Mouse (Mus musculus) adrenal gland, adult 18-20 months (tissue): ENCODE measurements around the gene Dusp7. TPM values are rescaled to one million over a fixed set of nuclear protein-coding genes. Genes with fewer than 3 reads are reported as not detected.
A peak's percentile ranks its signal among the peaks of the same experiment; 100 is the strongest.

ENCODE experiments used
- DNase-seq, 2 experiments: peaks; one replicate each; pipeline ENCODE4 v3.0.0; 2021 to 2022; ENCODE audit warnings: low spot score in 2 of 2
- total RNA-seq, 2 experiments: library from RNA; stranded (reverse); gene quantifications; 1 replicate in 1 of 2; 2 replicates in 1 of 2; pipeline ENCODE4 v1.2.3; 2021

Dusp7 gene
- total RNA-seq, 2 experiments from 2014 or later = 11.8 to 22.2 TPM

DNA sequence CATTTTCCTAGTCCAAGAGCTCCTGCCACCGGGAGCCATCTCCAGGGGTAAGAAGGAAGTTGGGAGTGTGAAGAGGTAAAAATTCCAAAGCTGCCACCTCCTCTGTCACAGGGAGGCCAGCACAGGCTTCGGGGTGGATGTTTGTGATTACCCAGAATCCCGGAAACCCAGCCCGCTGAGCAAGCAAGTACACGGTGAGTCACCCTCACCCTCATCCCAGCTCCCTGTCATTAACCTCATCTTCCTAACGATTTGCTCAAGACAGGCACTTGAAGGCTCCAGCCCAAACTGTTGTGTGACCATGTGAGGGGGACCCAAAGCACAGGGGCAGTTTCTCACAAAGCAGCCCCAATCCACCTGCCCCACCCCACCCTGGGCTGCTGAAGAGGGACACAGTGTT lies 14.7 kb upstream of the Dusp7 start:
- no peak for DNase-seq

DNA sequence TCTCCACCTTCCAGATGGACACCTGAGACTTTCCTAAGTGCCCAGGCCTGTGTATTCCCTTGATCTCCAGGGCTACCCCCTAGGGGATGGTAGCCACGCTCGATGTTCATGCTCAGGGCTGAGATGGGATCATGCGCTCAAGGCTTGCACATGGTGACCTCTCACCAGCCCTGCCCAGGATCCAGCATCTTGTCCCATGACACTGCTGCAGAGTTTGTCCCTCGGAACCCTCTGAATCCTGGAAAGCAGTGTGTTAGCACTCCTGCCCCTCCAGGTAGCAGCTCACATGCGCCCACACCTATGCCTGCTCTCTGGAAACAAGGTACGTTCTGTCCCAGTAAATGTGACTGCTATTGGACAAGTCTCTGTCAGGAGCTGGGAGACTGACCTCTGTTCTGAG lies 13.6 kb upstream of the Dusp7 start:
- no peak for DNase-seq

DNA sequence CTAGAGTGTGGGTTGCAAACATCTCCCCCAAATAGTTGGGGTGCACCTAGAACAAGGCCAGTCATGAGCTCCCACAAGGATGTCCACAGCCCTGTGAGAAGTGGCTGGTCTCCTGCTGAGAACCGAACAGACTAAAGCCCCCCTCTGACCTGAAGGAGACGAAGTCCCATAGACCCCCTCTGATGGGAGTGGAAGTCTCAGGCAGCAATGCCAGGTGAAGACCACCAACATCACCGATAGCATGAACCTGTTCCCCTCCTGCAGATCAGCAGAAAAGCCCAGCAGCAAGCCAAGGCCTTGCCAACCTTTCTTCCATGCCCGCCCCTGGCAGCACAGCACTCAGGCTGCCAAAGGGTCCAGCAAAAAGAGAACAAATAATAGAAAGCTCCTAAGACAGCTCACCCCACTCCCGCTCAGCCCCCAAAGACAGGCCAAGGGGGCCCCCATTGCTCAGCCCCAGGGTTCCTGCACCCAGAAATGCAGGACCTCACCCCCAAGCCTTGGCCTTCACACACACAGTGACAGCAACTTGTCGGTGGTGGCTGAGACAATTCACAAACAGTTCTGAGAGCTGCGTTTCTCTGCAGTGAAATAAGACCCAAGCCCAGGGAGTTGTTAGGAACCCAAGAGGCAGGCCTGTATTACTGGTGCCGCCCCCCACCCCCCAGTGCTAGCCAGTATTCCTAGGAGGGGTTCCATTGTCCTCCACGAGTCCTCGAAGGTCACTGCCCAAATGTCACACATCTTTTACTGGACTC lies 13.0 kb upstream of the Dusp7 start:
- DNase-seq = no peak

DNA sequence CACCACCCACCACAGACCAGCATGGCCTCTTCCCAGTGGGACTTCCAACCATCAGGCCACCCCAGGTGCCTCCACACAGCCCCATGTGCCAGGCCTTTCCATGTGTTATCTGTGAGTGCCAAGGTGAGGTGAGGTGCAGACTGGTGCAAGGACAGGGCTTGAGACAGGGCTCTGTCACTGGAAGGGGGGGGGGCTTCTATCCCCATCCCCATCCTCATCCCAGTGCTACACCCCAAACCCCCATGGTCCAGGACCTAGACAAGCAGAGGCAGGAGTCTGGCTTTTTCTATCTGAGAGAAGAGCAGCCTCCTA lies 12.5 kb upstream of the Dusp7 start:
- DNase-seq = no peak

DNA sequence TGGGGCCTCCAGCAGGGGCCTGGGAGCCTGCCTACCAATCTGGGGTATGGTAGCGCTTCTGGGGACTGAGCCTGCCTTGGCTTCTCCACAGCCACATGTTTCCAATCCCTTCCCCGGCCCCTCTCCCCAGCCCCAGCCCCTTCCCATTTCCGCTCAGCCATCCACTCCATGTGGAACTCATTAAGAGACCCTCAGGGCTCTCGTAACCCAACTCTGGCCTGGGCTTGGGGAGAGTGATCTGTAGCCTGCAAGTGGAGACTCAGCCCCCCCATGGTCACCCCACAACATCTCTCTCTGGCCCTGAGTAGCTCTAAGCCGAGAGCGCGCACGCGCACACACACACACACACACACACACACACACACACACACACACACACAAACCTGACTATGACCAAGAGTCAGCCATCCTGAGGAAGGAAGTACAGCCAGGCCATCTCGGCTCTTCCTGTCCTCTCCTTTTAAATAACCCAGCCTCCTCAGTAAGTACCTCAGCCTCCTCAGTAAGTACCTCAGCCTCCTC lies 12.0 kb upstream of the Dusp7 start:
- DNase-seq = no peak

DNA sequence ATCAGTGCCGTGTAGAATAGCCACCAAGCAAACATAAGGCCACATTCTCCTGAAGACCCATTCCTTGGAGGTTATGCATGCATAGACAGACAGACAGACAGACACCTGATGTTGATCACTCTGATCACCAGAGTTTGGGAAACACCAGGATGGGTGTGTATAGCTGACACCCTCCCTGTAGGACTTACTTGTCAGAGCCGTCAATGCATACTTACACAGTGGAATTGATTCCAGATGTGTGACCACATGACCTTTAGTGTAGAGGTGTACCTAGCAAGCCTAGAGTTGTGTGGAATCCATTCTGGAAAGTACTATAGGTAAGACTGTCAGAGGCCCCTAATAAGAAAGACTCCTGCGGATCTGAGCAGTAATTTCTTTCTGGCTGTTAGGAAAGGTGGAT lies 11.3 kb upstream of the Dusp7 start:
- no peak for DNase-seq

DNA sequence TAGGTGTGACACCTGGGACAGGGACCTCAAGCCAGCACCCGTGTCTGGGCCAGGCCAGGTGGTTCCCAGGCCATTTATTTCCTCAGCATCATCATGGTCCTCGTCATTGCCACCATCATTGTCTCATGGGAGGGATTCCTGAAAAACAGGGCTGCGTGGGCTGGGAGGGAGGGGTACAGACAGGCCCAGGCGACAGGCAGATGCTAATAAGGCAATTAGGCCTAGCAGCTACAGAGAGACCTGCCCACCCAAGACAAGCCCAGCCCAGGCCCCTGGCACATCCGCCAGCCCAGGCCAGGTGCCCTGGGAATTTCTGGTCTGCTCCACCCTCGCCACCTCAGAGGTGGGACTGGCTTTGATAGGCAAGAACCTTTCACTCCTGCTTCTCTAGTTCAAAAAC lies 9.1 kb upstream of the Dusp7 start:
- DNase-seq = no peak

DNA sequence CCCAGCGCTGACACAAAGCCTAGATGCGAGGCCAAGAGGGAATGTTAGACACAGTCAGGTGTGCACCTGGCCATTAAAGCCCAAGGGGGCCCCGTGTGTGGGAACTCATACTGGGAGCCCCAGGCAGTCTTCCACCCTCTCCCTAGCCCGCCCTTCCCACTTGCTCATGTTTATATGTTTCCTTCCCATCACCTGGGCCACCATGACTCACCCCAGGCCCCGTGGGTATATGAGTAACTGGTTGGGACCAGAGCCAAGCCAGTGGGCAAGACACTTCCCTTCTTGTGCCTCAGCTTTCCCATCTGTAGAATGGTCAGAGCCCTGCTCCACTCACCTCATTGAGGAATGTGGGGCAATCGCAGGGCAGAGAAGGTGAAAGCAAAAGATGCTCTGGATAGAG lies 7.3 kb upstream of the Dusp7 start:
- no peak for DNase-seq

DNA sequence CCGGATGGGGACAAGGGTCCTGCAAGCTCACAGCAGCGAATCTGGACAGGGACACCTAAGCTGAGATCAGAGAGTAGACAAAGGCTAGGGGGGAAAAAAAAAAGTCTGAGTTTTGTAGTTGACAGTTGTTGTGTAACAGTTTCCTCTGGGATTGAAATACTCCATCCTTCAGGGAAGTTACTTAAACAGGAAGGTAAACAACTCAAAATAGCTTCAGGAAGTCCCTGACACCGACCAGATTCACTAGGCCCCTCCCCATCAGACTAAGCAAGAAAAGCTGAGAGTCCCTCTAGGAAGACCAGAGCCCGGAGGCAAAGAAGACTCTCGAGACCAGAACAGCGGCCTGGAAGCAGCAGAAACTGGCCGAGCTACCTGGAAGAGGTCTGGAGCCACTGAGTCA lies 3.1 kb upstream of the Dusp7 start:
- no peak for DNase-seq

DNA sequence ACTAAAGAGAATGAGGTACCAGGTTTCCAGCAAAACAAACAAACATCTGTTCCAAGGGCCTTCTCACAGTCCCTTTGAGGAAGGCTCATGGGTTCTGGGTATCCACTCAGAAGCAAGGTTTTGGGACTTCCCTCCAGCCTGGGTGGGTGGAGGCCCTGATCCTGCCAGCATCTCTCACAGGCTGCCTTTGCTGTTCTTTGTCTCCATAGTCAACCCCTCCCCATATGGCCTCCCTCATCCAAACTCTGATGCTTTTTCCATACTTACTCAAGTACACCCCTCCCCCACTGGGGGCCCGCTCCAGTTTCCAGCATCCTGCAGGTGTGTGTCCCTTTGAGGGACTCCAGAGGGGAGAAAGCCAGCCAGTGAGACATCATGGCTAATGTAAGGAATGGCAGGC lies 2.2 kb upstream of the Dusp7 start:
- DNase-seq = no peak

DNA sequence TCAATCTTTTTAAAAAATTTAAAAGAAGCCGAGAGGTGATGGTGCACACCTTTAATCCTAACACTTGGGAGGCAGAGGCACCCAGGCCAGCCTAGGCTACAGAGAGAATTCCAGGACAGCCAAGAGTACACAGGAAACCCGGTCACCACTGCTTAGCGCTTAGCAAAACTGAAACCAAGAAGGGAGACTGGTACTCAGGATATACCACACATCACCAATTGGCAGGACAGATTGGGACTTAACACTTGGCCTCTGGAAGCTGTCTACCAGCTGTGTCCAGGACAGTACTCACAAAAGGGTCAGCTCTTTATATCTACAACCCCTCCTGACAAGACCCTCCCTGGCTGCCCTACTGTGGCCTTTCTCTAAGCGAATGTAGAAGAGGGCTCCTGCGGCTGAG lies 1.4 kb upstream of the Dusp7 start:
- DNase-seq = no peak

DNA sequence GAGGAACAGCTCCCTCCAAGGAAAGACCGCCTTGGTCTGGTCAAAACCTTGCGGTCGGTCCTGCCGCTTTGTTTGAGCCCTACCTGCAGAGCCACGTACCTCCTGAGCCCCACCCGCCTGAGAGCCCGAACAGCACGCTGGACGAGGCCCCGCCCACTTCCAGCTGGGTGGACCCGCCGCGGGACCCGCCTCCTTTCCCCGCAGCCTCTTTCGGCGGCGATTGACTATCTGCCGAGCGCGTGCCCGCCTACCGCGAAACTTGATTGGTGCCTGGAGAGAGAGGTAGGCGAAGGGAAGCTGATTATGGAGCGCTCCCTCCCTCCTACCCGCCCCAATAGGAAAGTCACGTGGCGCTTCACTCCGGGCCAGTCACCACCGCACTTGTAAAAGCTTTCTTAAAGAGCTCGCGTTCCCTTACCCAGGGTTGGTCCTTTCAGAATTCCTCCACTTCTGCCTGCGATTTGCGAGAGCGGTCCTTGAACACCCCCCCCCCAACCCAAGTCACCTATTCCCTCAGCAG lies 780 bp upstream of the Dusp7 start:
- DNase-seq = peak; percentile 97

DNA sequence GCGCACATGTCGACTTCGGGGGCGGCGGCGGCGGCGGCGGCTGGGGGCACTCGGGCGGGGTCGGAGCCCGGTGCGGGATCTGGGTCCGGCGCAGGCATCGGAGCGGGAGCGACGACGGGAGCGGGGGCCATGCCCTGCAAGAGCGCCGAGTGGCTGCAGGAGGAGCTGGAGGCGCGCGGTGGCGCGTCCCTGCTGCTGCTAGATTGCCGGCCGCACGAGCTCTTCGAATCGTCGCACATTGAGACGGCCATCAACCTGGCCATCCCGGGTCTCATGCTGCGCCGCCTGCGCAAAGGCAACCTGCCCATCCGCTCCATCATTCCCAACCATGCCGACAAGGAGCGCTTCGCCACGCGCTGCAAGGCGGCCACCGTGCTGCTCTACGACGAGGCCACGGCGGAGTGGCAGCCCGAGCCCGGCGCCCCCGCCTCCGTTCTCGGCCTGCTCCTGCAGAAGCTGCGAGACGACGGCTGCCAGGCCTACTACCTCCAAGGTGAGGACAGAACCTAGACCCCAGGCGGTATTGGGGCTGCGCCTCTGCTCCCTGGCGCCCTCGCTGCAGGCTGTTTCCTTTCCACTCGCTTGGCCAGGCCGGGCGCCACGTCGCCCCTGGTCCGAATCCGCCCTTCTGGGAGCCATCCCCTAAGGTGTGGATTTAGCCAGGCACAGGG lies 534 bp downstream of the Dusp7 start:
- DNase-seq = peak; percentile 46 to 56

DNA sequence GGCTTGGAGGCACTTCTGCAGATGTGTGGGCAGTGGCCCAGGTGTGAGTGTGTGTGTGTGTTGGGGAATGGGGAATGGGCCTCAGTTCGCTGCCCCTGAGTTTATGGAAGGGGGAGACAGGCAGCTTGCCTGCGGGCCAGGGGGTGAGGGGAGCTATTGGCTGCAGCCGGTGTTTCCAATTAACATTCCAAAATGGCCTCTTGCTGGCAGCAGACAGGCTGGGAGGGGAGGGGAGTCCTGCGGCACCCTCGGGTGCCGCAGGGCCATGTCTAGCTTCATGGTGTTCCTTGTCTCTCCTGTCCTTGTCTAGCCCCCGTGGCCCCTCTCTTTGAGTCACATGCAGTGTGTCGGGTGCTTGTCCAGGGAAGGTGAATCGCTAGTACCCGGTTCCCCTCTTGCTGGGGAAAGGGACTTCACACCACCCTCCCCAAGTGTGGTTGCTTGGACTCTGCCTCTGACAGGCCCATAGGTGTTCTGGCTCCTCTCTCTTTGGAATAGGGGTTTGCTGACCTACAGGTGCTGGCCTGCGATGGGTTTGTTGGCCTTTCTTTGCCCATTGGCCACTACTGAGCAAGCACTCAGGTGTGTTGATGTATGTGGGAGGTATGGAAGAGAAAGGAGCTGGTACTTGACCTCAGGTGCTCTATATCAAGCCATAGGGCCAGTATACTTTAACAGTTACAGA lies 1.5 kb downstream of the Dusp7 start:
- DNase-seq = no peak

DNA sequence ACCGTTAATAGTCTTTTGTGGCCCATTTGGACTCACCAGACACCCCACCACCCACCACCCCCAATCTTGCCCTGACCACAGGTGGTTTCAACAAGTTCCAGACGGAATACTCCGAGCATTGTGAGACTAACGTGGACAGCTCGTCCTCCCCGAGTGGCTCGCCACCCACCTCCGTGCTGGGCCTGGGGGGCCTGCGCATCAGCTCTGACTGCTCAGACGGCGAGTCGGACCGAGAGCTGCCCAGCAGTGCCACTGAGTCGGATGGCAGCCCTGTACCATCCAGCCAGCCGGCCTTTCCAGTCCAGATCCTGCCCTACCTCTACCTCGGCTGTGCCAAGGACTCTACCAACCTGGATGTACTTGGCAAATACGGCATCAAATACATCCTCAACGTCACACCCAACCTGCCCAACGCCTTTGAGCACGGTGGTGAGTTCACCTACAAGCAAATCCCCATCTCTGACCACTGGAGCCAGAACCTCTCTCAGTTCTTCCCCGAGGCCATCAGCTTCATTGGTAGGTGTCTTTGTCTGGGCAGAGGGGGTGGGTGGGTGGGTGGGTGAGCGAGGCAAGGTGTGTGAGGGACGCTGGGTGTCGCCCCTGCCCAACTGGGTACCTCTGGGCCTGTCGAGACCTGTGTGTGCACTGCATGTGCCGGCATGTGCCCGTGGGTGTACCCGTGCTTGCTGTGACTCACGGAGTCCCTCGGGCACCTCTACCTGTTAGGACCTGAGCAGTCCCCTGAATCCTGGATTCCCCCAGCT lies 2.4 kb downstream of the Dusp7 start:
- DNase-seq = no peak

DNA sequence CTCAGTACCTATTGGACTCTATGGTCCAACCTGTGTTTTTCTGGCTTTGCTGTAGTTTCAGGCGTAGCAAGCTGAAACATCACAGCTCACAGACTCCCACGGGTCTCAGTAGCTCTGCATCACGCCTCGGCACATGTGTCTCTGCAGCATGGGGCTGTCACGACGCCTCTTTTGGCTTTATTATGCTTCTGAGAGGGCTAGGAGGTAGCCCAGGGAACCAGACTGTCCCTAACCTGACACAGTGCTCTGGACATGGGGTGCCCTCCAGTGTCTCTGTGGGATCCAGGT lies 2.9 kb downstream of the Dusp7 start:
- no peak for DNase-seq

DNA sequence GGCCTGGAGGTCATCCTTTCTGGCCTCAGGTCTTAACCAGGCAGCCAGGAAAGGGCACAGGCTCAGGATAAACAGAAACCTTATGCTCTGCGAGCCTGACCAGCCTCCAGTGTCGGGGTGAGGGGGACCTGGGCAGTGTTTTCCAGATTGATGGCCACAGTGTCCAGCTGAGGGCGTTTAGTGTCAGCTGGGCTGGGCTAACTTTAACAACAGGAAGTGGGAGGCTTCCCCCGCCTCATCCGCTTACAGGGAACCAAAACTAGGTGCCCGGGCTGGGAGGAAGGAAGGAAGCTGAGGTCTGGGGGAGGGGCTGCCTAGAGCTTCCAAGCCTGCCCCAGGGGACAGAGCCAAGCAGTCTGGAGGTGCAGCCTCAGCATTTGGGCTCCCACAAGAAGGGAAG lies 3.3 kb downstream of the Dusp7 start:
- peak; percentile 37 to 65 for DNase-seq

DNA sequence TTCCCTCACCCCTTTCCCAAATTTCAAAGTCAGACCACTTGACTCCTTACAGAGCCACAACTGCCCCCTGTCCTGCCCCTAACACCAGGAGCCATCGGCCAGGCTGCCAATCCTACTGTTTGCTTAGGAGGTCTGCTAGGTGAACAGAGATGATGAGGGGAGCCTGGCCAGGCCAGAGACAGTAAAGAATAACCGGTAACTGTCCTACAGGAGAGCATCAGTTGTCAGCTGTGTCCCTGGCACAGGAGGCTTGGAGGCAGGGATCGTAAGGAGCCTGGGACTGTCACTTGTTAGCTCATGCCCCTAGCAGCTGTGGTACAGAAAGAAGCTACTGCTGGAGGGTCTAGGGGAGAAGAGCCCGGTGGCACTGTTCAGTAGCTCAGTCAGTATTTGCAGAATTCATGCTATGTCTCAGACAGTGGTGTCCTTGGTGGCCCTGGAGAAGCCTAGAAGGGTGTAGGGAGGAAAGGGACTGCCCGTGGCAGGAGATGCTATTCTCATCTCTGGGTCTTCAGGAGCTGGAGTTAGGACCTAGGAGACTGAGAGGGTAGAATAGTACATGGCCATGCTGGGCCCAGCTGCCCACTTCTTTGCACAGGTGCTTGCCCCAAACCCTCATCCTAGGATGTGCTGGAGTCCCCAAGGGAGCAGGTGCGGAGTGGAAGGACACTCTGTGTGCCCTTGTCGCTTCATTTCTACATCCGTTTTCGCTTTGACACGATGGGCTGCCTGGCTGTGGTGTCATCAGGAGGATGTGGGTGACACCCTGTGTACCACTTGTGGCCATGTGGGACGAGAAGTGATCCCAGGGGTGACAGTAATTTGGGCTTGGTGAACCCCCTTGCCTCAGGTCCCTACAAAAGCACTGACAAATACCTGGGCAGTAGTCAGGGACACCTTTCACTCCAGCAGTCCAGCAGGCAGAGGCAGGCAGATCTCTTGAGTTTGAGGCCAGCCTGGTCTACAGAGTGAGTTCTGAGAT lies 4.3 kb downstream of the Dusp7 start:
- no peak for DNase-seq

DNA sequence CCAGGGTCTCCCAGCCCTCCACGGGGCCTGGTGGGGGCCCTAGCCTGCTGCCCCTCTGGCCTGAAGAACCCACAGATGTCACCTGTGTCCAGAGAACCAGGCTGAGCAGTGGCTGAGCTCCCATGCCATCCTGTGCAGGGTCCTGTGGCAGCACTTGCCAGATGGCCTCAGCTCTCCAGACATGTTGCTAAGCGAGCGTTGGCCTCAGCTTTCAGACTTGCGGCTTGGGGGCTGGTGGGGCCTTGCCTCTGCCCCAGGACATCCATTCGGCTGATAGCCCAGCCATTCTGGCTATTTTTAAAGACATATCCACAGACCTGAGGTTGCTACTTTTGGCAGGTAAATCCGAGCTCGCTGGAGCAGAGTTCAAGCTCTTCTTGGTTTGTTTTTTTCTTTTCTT lies 5.5 kb downstream of the Dusp7 start:
- DNase-seq = no peak

DNA sequence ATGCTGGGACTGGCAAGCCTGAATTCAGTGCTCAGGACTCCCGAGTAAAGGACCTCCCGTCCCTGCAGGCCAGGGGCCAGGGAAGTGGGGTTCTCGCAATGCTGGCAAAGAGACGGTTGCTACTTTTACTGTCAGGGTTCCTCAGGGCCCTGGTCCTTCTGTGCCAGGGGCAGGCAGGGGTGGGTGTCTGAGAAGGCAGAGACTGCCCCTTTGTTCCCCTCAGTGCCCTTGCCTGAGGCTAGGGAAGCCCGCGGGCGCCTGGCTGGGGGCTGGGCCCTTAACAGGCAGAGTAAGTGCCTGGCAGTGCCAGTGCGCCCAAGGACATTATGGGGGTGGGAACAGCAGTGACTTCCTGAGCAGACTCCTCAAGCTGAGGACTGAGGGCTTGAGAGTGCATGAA lies 8.8 kb downstream of the Dusp7 start:
- DNase-seq = no peak
